Mouse (Mus musculus) lung, adult 2 months (tissue): ENCODE data around the gene Optc.

Experiments used
- CTCF ChIP-seq: fragments of 200-500 bp; IDR thresholded peaks from 2 replicates; pipeline ENCODE4 v1.5.1; 2011; ENCODE audit warnings: mild to moderate bottlenecking, low read length, control low read depth; ENCODE audit not compliant: insufficient read depth
- POLR2A ChIP-seq: fragments of 200-500 bp; IDR thresholded peaks from 2 replicates; pipeline ENCODE4 v1.6.1; 2011; ENCODE audit warnings: low read depth, mild to moderate bottlenecking, control low read depth, low read length, borderline replicate concordance; ENCODE audit errors: extremely low read depth

DNA sequence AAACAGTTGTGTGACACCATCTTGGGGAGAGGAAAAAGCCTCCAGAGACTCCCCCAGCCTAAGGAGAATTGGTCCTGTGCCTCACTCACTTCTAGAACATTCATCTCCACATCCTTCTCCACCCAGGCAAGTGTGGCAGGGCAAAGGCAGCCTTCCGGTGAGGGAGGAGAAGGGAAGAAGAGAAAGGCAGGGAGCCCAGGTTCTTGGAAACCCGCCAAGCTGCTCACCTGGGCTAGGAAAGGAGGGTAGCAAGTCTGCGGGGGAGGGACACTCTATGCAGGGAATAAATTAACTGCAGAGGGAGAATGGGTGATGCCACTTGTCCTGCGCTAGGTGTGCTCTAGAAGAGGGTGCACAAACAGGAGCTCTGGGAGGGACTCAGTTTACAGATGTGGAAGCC is 3.2 kb upstream of the Optc start:
- TF ChIP-seq POLR2A (no peak), CTCF (no peak)
